Mouse (Mus musculus) midbrain, embryonic 15.5 days (tissue): ENCODE results near the gene Slc6a20a. TPM values are rescaled to one million over a fixed set of nuclear protein-coding genes. Genes with fewer than 3 reads are reported as not detected.

Source experiments
- ATAC-seq: fragments of 200-750 bp; cut with Nextera tagmentation; replicated peaks from 2 replicates; pipeline ENCODE4 v1.8.0; 2017; ENCODE audit warnings: moderate TSS enrichment
- H3K27ac ChIP-seq: fragments of 300-500 bp; sonication (generic); 2 replicates; pipeline ENCODE4 v1.5.1; 2015; ENCODE audit warnings: mild to moderate bottlenecking, inconsistent platforms
- H3K27me3 ChIP-seq: fragments of 300-500 bp; sonication (generic); replicated peaks from 2 replicates; pipeline ENCODE4 v1.6.1; 2015; ENCODE audit warnings: inconsistent platforms
- H3K36me3 ChIP-seq: fragments of 300-500 bp; sonication (generic); replicated peaks from 2 replicates; pipeline ENCODE4 v1.6.1; 2015; ENCODE audit warnings: inconsistent platforms
- H3K4me1 ChIP-seq: fragments of 300-500 bp; sonication (generic); 2 replicates; pipeline ENCODE4 v1.6.1; 2015; ENCODE audit warnings: inconsistent platforms
- H3K4me2 ChIP-seq: fragments of 300-500 bp; sonication (generic); 2 replicates; pipeline ENCODE4 v1.6.1; 2015; ENCODE audit warnings: inconsistent platforms, mild to moderate bottlenecking, moderate library complexity
- H3K4me3 ChIP-seq: fragments of 300-500 bp; sonication (generic); 2 replicates; pipeline ENCODE4 v1.5.1; 2015; ENCODE audit warnings: mild to moderate bottlenecking, inconsistent platforms
- H3K9ac ChIP-seq: fragments of 300-500 bp; sonication (generic); 2 replicates; pipeline ENCODE4 v1.6.1; 2015; ENCODE audit warnings: mild to moderate bottlenecking, inconsistent platforms
- H3K9me3 ChIP-seq: fragments of 300-500 bp; sonication (generic); 2 replicates; pipeline ENCODE4 v1.6.1; 2016; ENCODE audit warnings: inconsistent platforms
- WGBS: fragments of 180-500 bp; shearing (Covaris S2); methylation state at CpG from one replicate; pipeline ENCODE4 v1.1.7; 2015; ENCODE audit warnings: mixed read lengths; 5-methylcytosine and 5-hydroxymethylcytosine counted together
- polyA plus RNA-seq: library from polyadenylated mRNA; unstranded; fragments of >200 nt; fragmentation: Nextera tagmentation; extraction: Ambion mirVana; gene quantifications from 2 replicates; pipeline ENCODE4 v1.2.1, GENCODE M21; 2015

Gene Slc6a20a
- polyA plus RNA-seq, 1 experiment from 2014 or later = 14.6 TPM

DNA sequence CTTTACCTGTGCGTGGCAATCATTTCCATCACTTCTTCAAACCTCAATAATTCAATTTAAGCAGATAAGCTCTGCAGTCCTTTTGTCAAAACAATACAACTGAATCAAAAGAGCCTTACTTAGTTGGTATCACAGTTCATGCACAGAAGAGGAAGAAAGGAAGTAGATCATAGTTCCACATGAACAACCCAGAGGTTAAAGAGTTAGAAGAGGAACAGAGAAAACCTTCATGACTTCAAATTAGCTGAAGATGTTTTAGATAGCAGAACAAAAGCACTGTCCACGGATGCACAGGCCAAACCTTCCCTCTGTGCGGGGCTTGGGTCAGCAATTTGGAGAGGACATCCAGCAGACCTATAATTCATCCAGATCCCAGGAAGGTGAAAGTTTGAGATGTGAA is 47.0 kb downstream of the Slc6a20a start:
- Histone ChIP-seq H3K27ac (no peak overlapping the region), H3K4me1 (no peaks in the 10 kb centered on the region), H3K9me3 (no peaks in the 10 kb centered on the region), H3K9ac (no peak overlapping the region), H3K27me3 (no peaks in the 10 kb centered on the region), H3K4me3 (no peak overlapping the region), H3K4me2 (no peak overlapping the region), H3K36me3 (no peaks in the 10 kb centered on the region)
- no peak for ATAC-seq
- WGBS = 85% methylated on average over 3 of the region's 3 CpGs

DNA sequence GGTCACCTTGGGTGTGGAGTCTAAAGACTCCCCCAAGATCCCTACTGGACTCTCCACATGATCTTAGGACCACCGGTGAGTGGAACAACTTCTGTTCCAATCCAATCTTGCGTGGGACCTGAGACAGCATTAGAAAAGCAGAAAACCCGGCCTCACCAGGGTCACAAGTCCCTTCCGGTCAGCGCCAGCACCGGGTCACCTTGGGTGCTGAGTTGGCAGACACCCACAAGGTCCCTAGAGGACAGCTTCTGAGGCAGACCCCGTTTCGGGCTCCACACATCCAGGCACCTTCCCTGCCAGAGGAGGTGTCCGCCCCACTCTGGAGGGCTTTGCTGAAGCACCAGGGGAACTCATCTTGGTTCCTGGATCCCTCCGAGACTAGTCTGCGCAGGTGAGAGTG is 52.9 kb downstream of the Slc6a20a start:
- Histone ChIP-seq H3K4me3 (no peak overlapping the region), H3K9me3 (no peaks in the 10 kb centered on the region), H3K27me3 (no peaks in the 10 kb centered on the region), H3K4me2 (no peak overlapping the region), H3K27ac (no peak overlapping the region), H3K4me1 (no peaks in the 10 kb centered on the region), H3K36me3 (no peaks in the 10 kb centered on the region), H3K9ac (no peak overlapping the region)
- no peak for ATAC-seq
- 94% methylated on average over 11 of the region's 11 CpGs for WGBS

GRCm38 (mm10) chr9:123624741-123625140 is 53.9 kb downstream of the Slc6a20a start:
- no peak overlapping the region for H3K27ac ChIP-seq
- H3K9me3 ChIP-seq = no peaks in the 10 kb centered on the region
- no peaks in the 10 kb centered on the region for H3K27me3 ChIP-seq
- no peaks in the 10 kb centered on the region for H3K36me3 ChIP-seq
- no peak overlapping the region for H3K4me3 ChIP-seq
- H3K4me1 ChIP-seq = no peaks in the 10 kb centered on the region
- WGBS = 88% methylated on average over 2 of the region's 2 CpGs
- no peak for ATAC-seq
- H3K9ac ChIP-seq = no peak overlapping the region
- H3K4me2 ChIP-seq = no peak overlapping the region

DNA sequence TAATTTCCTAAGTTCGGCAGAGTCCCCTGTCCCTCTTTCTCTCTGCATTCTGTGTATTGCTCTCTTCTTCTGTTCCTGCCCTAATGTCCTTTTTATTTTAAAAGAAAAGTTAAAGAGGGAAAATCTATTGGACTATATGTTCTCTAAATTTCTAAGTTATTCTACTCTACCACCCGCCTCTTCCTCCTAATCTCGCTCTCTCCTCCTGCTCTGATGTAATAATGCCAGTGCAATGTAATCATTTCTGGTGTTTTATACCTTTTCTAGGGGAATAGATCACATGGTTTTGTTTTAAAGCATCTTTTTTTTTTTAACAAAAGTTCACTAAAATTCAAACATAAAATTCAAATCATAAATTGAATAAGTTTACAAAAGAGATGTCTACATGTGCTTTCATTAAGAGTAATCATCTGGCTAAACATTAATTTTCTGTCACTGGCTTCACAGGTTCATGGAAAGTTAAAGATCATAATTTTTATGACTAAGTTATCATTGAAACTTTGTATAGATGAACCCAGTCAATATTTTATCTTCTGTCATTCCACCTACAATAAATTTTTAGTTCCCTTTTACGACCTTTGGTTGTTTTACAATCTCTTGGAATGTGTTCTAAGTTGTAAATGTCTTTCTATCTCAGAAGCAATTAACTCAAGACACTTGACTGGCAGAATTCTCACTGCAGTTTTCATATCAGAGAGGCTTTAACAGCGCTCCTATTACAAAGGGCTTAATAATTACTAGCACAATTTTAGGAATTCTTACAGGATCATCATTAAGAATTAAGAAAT is 58.2 kb downstream of the Slc6a20a start:
- Histone ChIP-seq H3K36me3 (no peaks in the 10 kb centered on the region), H3K4me1 (no peaks in the 10 kb centered on the region), H3K4me3 (no peak overlapping the region), H3K27me3 (no peaks in the 10 kb centered on the region), H3K27ac (no peak overlapping the region), H3K9ac (no peak overlapping the region), H3K4me2 (no peak overlapping the region), H3K9me3 (no peaks in the 10 kb centered on the region)
- 92% methylated on average over 5 of the region's 5 CpGs for WGBS
- ATAC-seq = no peak

- 90% methylated on average over 1 of the region's 1 CpGs for WGBS
- no peaks in the 10 kb centered on the region for H3K27me3 ChIP-seq
- no peaks in the 10 kb centered on the region for H3K4me1 ChIP-seq
- H3K4me2 ChIP-seq = no peak overlapping the region
- no peak for ATAC-seq
- no peaks in the 10 kb centered on the region for H3K36me3 ChIP-seq
- no peak overlapping the region for H3K9ac ChIP-seq
- H3K9me3 ChIP-seq = no peaks in the 10 kb centered on the region
- H3K4me3 ChIP-seq = no peak overlapping the region
- H3K27ac ChIP-seq = no peak overlapping the region
Observed at GRCm38 (mm10) chr9:123601529-123601928, 77.2 kb downstream of the Slc6a20a start.

GRCm38 (mm10) chr9:123597376-123597775 is 81.3 kb downstream of the Slc6a20a start:
- Histone ChIP-seq H3K9ac (no peak overlapping the region), H3K27ac (no peak overlapping the region), H3K4me3 (no peak overlapping the region), H3K4me2 (no peak overlapping the region), H3K9me3 (no peaks in the 10 kb centered on the region), H3K36me3 (peaks cover 7% of the 10 kb centered on the region; the same call in 1 of the 2 replicates), H3K4me1 (no peaks in the 10 kb centered on the region), H3K27me3 (no peaks in the 10 kb centered on the region)
- no peak for ATAC-seq
- WGBS = 99% methylated on average over 2 of the region's 2 CpGs

DNA sequence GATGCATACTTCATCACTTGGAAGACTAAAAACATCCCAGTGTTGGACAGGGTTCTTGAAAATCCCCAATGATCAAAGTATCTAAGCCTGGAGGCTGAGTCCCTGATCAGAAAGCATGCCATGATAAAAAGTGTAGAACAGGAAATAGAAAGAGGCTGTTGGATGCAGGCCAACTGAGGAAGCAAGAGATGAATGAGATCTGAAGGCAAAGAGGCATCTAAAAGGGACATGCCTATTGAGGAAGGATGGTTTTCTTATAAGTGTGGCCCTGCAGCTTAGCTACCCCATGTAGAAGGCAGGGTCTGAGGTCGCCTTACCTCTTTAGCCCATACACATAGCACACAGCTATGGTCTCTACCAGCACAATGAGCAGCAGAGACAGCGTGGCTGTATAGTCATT is 81.8 kb downstream of the Slc6a20a start:
- WGBS = 97% methylated on average over 2 of the region's 2 CpGs

DNA sequence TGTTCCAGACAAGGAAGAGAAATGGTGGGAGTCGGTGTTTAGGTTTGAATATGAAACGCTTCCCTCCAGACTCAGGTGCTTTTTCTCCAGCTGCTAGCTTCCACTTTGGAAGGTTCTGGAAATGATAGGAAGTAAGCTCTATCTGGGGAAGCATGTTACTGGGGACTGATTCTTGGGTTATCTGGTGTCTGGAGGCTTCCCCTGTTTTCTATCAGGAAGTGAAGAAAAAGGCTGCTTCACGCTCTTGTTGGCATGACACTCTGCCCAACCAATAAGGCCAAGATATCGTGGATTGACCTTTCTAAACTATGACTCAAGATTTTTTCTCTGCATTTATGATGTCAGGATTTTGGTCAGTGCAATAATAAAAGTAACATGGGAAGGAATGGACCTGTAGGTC is 83.5 kb downstream of the Slc6a20a start:
- ATAC-seq = no peak
- Histone ChIP-seq H3K4me3 (no peak overlapping the region), H3K9ac (no peak overlapping the region), H3K27me3 (no peaks in the 10 kb centered on the region), H3K4me2 (no peak overlapping the region), H3K36me3 (peaks cover 10% of the 10 kb centered on the region; the same call in 1 of the 2 replicates), H3K9me3 (no peaks in the 10 kb centered on the region), H3K4me1 (no peaks in the 10 kb centered on the region), H3K27ac (no peak overlapping the region)
- 93% methylated on average over 4 of the region's 4 CpGs for WGBS

More for the DNA sequence above, 81.8 kb downstream of the Slc6a20a start:
- Histone ChIP-seq H3K27me3 (no peaks in the 10 kb centered on the region), H3K9me3 (no peaks in the 10 kb centered on the region), H3K4me1 (no peaks in the 10 kb centered on the region), H3K36me3 (peaks cover 7% of the 10 kb centered on the region; the same call in 1 of the 2 replicates), H3K27ac (no peak overlapping the region), H3K9ac (no peak overlapping the region), H3K4me2 (no peak overlapping the region), H3K4me3 (no peak overlapping the region)
- ATAC-seq = no peak

- no peaks in the 10 kb centered on the region for H3K27me3 ChIP-seq
- H3K4me3 ChIP-seq = no peak overlapping the region
- 90% methylated on average over 7 of the region's 7 CpGs for WGBS
- H3K4me2 ChIP-seq = no peak overlapping the region
- H3K9me3 ChIP-seq = no peaks in the 10 kb centered on the region
- H3K4me1 ChIP-seq = no peaks in the 10 kb centered on the region
- no peak overlapping the region for H3K9ac ChIP-seq
- ATAC-seq = no peak
- H3K27ac ChIP-seq = no peak overlapping the region
- peaks cover 20% of the 10 kb centered on the region for H3K36me3 ChIP-seq
Observed at GRCm38 (mm10) chr9:123589240-123589910, 89.3 kb downstream of the Slc6a20a start.

Other genes starting within 250 kb of the Slc6a20a start
- 11.4 and 13.9 TPM in 2 replicates for gene Limd1, start 200.2 kb downstream of the Slc6a20a start, polyA plus RNA-seq
- 49.0 and 50.9 TPM in 2 replicates for gene Sacm1l, start 149.1 kb downstream of the Slc6a20a start, polyA plus RNA-seq
- 0.46 and 0.49 TPM in 2 replicates for gene Slc6a20b, start 46.3 kb downstream of the Slc6a20a start, polyA plus RNA-seq
- gene Ccr9, start 446 bp downstream of the Slc6a20a start, polyA plus RNA-seq = 0.51 and 0.59 TPM in 2 replicates
- 42.8 and 45.2 TPM in 2 replicates for gene Lztfl1, start 38.8 kb upstream of the Slc6a20a start, polyA plus RNA-seq
- 0.19 and 0.23 TPM in 2 replicates for gene Cxcr6, start 127.6 kb upstream of the Slc6a20a start, polyA plus RNA-seq
- 18.7 and 19.0 TPM in 2 replicates for gene Fyco1, start 173.0 kb upstream of the Slc6a20a start, polyA plus RNA-seq
- 0.05 and 0.09 TPM in 2 replicates for gene Xcr1, start 183.1 kb upstream of the Slc6a20a start, polyA plus RNA-seq